Mouse (Mus musculus): ENCODE data around the gene 1110002E22Rik. TPM values are rescaled to one million over a fixed set of nuclear protein-coding genes. Genes with fewer than 3 reads are reported as not detected.

Gene 1110002E22Rik
- polyA plus RNA-seq, 1 experiment from 2014 or later, result 0.41 TPM

DNA sequence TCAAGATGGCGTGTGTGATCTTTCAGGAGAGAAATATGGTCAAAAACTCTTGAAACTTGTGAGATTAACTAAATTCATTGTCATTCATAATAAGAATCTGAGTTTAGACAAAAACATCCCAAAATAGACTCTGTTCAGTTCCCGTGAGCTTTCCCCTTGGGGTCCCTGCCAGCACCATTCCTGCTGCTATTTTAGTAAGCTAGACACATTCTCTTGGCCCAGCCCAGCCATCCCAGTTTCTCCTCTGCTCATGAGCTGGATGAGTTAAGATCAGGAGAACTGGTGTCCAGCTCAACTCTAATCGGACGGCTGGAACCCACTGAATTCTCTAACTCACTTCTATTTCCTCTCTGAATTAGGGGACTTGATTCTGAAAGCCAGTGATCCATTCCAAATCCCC is 52.0 kb downstream of the 1110002E22Rik start:
- no peaks in the 10 kb centered on the region for H3K4me1 ChIP-seq
- 87% methylated on average over 4 of the region's 4 CpGs for WGBS
- no peak overlapping the region for H3K4me3 ChIP-seq
- no peak overlapping the region for H3K9ac ChIP-seq
- no peaks in the 10 kb centered on the region for H3K36me3 ChIP-seq
- H3K9me3 ChIP-seq, result no peaks in the 10 kb centered on the region
- no peak overlapping the region for H3K4me2 ChIP-seq
- ATAC-seq (ENCODE audit: insufficient number of reproducible peaks, insufficient read depth, low FRiP score, low TSS enrichment, low read depth), result no peak
- H3K27me3 ChIP-seq, result no peaks in the 10 kb centered on the region
- no peak overlapping the region for H3K27ac ChIP-seq

DNA sequence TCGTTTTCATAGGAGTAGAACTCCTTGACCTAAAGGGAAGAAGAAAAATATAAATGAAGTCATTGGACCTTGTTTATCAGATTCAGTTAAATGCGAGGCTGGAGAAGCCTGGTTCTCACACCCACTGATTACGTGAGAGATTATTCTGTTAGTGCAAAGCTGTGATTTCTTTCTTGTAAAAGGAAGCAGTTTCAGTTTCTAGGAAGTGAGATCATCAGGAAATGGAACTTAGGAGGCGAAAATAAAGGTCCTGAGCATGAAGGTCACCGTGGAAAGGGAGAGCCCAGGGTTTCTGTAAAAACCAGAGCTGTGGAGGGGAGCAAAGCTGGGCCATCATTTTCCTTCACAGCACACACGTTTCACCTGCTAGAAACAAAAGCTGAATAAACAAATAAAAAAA is 53.5 kb downstream of the 1110002E22Rik start:
- H3K4me2 ChIP-seq, result no peak overlapping the region
- no peaks in the 10 kb centered on the region for H3K4me1 ChIP-seq
- H3K9me3 ChIP-seq, result no peaks in the 10 kb centered on the region
- no peak overlapping the region for H3K9ac ChIP-seq
- no peaks in the 10 kb centered on the region for H3K36me3 ChIP-seq
- no peak overlapping the region for H3K4me3 ChIP-seq
- ATAC-seq (ENCODE audit: insufficient number of reproducible peaks, insufficient read depth, low FRiP score, low TSS enrichment, low read depth), result no peak
- 73% methylated on average over 6 of the region's 6 CpGs for WGBS
- H3K27ac ChIP-seq, result no peak overlapping the region
- H3K27me3 ChIP-seq, result no peaks in the 10 kb centered on the region

DNA sequence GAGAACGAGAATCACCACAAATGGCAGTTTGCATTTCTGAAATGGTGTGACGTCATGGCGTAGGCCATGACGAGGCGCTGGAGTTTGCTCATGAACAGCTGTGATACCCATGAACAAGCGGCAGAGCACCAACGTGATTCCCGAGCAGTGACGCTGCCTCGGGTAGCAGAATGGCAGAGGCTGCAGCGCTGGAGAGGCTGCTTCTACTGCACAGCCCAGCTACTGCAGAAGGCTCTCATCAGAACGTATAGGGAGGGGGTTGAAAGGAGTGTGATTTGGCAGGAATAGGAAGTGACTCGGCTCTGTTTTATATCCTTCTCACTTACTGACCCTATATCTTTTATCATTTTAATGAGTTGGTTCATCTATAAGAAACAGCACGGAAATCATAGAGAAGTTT is 54.0 kb downstream of the 1110002E22Rik start:
- Histone ChIP-seq H3K36me3 (no peaks in the 10 kb centered on the region), H3K4me1 (no peaks in the 10 kb centered on the region), H3K9ac (no peak overlapping the region), H3K9me3 (no peaks in the 10 kb centered on the region), H3K27ac (no peak overlapping the region), H3K27me3 (no peaks in the 10 kb centered on the region), H3K4me2 (no peak overlapping the region), H3K4me3 (no peak overlapping the region)
- 77% methylated on average over 14 of the region's 14 CpGs for WGBS
- ATAC-seq (ENCODE audit: insufficient number of reproducible peaks, insufficient read depth, low FRiP score, low TSS enrichment, low read depth), result no peak

DNA sequence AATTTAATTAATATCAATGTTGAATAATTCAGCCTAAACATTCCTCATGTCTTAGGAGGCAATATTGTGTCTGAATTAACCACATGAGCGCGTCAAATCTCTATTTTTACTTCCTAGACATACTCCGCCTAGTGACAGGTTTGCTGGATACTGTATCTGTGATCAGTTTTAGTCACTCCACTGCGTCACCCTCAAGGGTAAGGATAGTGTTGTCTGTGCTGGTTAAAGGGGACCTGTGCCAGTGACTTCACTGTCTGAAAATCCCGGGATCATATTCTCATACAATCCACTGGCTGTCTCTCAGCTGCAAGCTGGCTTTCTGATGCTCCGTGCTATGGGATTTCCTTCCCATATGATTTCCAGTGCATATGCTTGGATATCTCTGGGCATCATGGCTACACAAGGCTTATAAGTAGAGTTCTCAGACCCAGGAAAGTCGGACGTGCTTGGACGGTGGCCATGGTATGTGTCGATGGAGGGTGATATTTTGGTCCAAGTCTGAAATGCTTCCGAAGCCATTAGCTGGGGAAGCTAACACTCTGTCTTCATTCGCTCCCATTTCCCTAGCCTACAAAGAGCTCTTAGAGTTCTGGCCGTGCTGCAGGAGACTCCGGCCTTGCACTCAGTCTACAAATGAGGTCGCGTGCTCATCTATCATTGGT is 54.7 kb downstream of the 1110002E22Rik start:
- no peak for ATAC-seq (ENCODE audit: insufficient number of reproducible peaks, insufficient read depth, low FRiP score, low TSS enrichment, low read depth)
- no peak overlapping the region for H3K27ac ChIP-seq
- no peaks in the 10 kb centered on the region for H3K9me3 ChIP-seq
- H3K36me3 ChIP-seq, result no peaks in the 10 kb centered on the region
- no peaks in the 10 kb centered on the region for H3K4me1 ChIP-seq
- no peaks in the 10 kb centered on the region for H3K27me3 ChIP-seq
- no peak overlapping the region for H3K4me3 ChIP-seq
- no peak overlapping the region for H3K9ac ChIP-seq
- H3K4me2 ChIP-seq, result no peak overlapping the region
- 93% methylated on average over 16 of the region's 16 CpGs for WGBS

DNA sequence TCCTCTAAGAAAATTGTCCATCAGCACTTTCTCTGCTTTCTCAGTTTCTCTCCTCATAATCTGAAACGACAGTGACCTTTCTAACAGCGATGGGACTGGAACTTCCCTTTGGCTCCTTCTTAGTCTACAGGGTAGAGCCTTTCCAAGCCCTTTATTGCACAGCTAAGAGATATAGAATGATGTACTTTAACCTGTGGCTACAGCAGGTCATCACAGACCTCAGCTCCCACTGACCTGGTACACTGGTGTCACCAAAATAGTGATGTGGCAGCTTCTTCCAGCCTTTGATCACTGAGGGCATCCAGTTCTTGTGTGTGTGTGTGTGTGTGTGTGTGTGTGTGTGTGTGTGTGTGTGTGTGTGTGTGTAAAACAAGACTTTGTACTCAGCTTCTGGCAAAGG is 56.6 kb downstream of the 1110002E22Rik start:
- H3K4me2 ChIP-seq, result no peak overlapping the region
- WGBS, result 92% methylated on average over 2 of the region's 2 CpGs
- no peaks in the 10 kb centered on the region for H3K4me1 ChIP-seq
- no peak overlapping the region for H3K27ac ChIP-seq
- no peaks in the 10 kb centered on the region for H3K9me3 ChIP-seq
- no peak for ATAC-seq (ENCODE audit: insufficient number of reproducible peaks, insufficient read depth, low FRiP score, low TSS enrichment, low read depth)
- H3K4me3 ChIP-seq, result no peak overlapping the region
- H3K27me3 ChIP-seq, result no peaks in the 10 kb centered on the region
- no peaks in the 10 kb centered on the region for H3K36me3 ChIP-seq
- no peak overlapping the region for H3K9ac ChIP-seq

DNA sequence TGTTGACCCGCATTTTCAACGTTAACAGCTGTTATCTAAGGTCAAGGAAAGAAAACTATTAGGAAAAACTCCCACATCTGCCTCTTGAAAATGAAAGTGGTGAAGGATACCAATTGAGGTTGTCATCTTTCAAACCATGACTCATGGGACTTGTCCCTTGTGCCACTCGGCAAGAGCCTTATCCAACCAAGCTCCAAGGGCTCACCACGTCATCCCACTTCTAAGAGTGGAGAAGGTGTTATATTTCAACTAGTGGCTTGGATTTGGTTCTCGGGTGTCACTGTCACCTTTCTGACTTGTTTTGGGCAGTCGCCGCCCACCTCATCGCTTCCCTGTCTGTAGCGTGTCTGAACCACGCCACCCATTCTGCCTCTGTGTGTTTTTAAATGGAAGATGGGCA is 59.0 kb downstream of the 1110002E22Rik start:
- Histone ChIP-seq H3K27ac (no peak overlapping the region), H3K27me3 (no peaks in the 10 kb centered on the region), H3K36me3 (no peaks in the 10 kb centered on the region), H3K4me1 (no peaks in the 10 kb centered on the region), H3K4me2 (no peak overlapping the region), H3K9ac (no peak overlapping the region), H3K4me3 (no peak overlapping the region), H3K9me3 (no peaks in the 10 kb centered on the region)
- WGBS, result 79% methylated on average over 10 of the region's 10 CpGs
- no peak for ATAC-seq (ENCODE audit: insufficient number of reproducible peaks, insufficient read depth, low FRiP score, low TSS enrichment, low read depth)

DNA sequence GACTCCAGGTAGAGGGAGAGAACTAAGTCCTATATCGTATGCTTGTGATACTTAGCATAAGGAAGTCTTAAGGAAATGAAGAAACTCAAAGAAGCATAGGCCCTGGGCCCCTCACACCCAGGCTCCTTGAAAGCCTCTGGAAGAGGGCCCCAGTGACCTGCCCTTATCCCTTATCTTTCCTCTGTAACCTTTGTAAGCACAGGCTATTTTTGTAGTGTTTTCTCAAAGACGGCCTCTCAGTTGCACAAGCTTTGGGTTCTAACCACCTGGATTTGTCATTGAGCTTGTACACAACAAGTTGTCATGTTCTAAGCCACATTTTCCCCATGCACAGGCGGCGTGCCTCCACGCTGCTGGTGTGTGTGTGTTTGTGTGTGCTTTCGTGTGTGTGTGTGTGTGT is 64.3 kb downstream of the 1110002E22Rik start:
- Histone ChIP-seq H3K9me3 (no peaks in the 10 kb centered on the region), H3K27ac (no peak overlapping the region), H3K4me2 (no peak overlapping the region), H3K4me3 (no peak overlapping the region), H3K9ac (no peak overlapping the region), H3K4me1 (no peaks in the 10 kb centered on the region), H3K27me3 (no peaks in the 10 kb centered on the region), H3K36me3 (no peaks in the 10 kb centered on the region)
- 95% methylated on average over 6 of the region's 6 CpGs for WGBS
- no peak for ATAC-seq (ENCODE audit: insufficient number of reproducible peaks, insufficient read depth, low FRiP score, low TSS enrichment, low read depth)

DNA sequence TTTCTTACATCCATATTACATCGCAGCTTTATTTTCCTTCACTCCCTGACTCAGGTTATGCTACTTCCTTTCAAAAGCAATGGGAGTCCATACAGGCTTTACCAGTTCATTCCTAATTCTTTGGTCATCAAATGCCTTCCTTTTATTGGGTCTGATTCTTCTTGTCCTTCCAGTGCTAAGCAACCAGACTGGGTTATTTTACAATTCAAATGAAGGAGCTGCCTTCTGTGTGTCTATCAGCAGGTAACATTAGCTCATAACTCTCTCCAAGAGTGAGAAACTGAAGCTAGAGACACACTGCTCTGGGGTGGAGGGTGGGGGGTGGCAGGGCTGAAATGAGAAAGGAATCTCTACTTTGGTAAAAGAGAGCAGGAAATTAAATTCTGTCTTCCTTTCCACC is 65.8 kb downstream of the 1110002E22Rik start:
- no peak for ATAC-seq (ENCODE audit: insufficient number of reproducible peaks, insufficient read depth, low FRiP score, low TSS enrichment, low read depth)

More for the DNA sequence above, 65.8 kb downstream of the 1110002E22Rik start:
- H3K4me1 ChIP-seq, result no peaks in the 10 kb centered on the region
- no peak overlapping the region for H3K27ac ChIP-seq
- H3K9me3 ChIP-seq, result no peaks in the 10 kb centered on the region
- WGBS, result 68% methylated on average over 1 of the region's 1 CpGs
- H3K36me3 ChIP-seq, result no peaks in the 10 kb centered on the region
- no peak overlapping the region for H3K4me2 ChIP-seq
- H3K4me3 ChIP-seq, result no peak overlapping the region
- no peak overlapping the region for H3K9ac ChIP-seq
- no peaks in the 10 kb centered on the region for H3K27me3 ChIP-seq

Other genes starting within 250 kb of the 1110002E22Rik start
- 2,079 and 2,169 TPM in 2 replicates for gene H2afz, start 200.6 kb upstream of the 1110002E22Rik start, polyA plus RNA-seq (2015; fragmentation: Nextera tagmentation; extraction: Ambion mirVana)
- 9.9 and 10.4 TPM in 2 replicates for gene Dnajb14, start 197.4 kb upstream of the 1110002E22Rik start, polyA plus RNA-seq (2015; fragmentation: Nextera tagmentation; extraction: Ambion mirVana)
- 112 and 120 TPM in 2 replicates for gene Lamtor3, start 146.5 kb upstream of the 1110002E22Rik start, polyA plus RNA-seq (2015; fragmentation: Nextera tagmentation; extraction: Ambion mirVana)
- 5.9 and 6.8 TPM in 2 replicates for gene Dapp1, start 83.5 kb upstream of the 1110002E22Rik start, polyA plus RNA-seq (2015; fragmentation: Nextera tagmentation; extraction: Ambion mirVana)
- 0.40 TPM in 1 of 2 replicates, not detected in the other for gene Gm5105, start 2.3 kb downstream of the 1110002E22Rik start, polyA plus RNA-seq (2015; fragmentation: Nextera tagmentation; extraction: Ambion mirVana)
- gene Trmt10a, start 78.4 kb downstream of the 1110002E22Rik start, polyA plus RNA-seq (2015; fragmentation: Nextera tagmentation; extraction: Ambion mirVana), result 12.4 and 14.0 TPM in 2 replicates
- gene Mttp, start 79.9 kb downstream of the 1110002E22Rik start, polyA plus RNA-seq (2015; fragmentation: Nextera tagmentation; extraction: Ambion mirVana), result 8.7 and 13.3 TPM in 2 replicates
- 0.74 and 0.81 TPM in 2 replicates for gene 4930579F01Rik, start 128.8 kb downstream of the 1110002E22Rik start, polyA plus RNA-seq (2015; fragmentation: Nextera tagmentation; extraction: Ambion mirVana)
- gene Adh7, start 152.7 kb downstream of the 1110002E22Rik start, polyA plus RNA-seq (2015; fragmentation: Nextera tagmentation; extraction: Ambion mirVana), result 3.1 and 3.6 TPM in 2 replicates
- 7.1 and 14.3 TPM in 2 replicates for gene Adh1, start 195.9 kb downstream of the 1110002E22Rik start, polyA plus RNA-seq (2015; fragmentation: Nextera tagmentation; extraction: Ambion mirVana)
- gene Adh6a, start 248.2 kb downstream of the 1110002E22Rik start, polyA plus RNA-seq (2015; fragmentation: Nextera tagmentation; extraction: Ambion mirVana), result 0.19 TPM in 1 of 2 replicates, not detected in the other

Data from embryonic facial prominence, embryonic 13.5 days (tissue).